Mouse (Mus musculus): ENCODE measurements around the gene Lrrc8b. TPM values are rescaled to one million over a fixed set of nuclear protein-coding genes. Genes with fewer than 3 reads are reported as not detected.
A peak's percentile ranks its signal among the peaks of the same experiment; 100 is the strongest.

Gene Lrrc8b
- total and polyA plus RNA-seq, 3 experiments: 7.4 to 14.0 TPM; not detected in 1

- H3K27ac ChIP-seq (ENCODE audit: control insufficient read depth, low read depth, low read length): peak overlapping the region; percentile 89
- peaks cover 16 to 32% of the 10 kb centered on the region in 2 experiments for H3K4me1 ChIP-seq (ENCODE audit: control insufficient read depth in 1 of 2, insufficient read depth in 2 of 2, low read length in 2 of 2)
- no peaks in the 10 kb centered on the region for H3K9me3 ChIP-seq (replicated peaks; ENCODE audit: insufficient read depth, low read length)
- H3K36me3 ChIP-seq (ENCODE audit: control insufficient read depth in 1 of 2, insufficient read depth in 2 of 2, low read length in 2 of 2): peaks cover 0 to 23% of the 10 kb centered on the region in 2 experiments; a peak in 2 of 4 replicates
- H3K4me3 ChIP-seq (ENCODE audit: control insufficient read depth in 1 of 2, insufficient read depth in 1 of 2, low read depth in 2 of 2, low read length in 2 of 2): peak overlapping the region; percentile 18 to 50; a peak in 3 of 4 replicates
- no peaks in the 10 kb centered on the region for H3K27me3 ChIP-seq (ENCODE audit: control insufficient read depth in 1 of 2, insufficient read depth in 2 of 2, low read length in 2 of 2)
- H3K79me2 ChIP-seq (ENCODE audit: control insufficient read depth, insufficient read depth, low read length, poor library complexity): no peaks in the 10 kb centered on the region
- peak overlapping the region; percentile 52 for H3K9ac ChIP-seq (ENCODE audit: control insufficient read depth, low read depth, low read length, poor library complexity, severe bottlenecking)
- DNase-seq (ENCODE audit: low read depth, low spot score): peak; percentile 97
- no peak for TF ChIP-seq RAD21 (IDR thresholded peaks at IDR 0.05; ENCODE audit: low read depth, low read length)
- no peak for TF ChIP-seq CHD1 (IDR thresholded peaks at IDR 0.05; ENCODE audit: low read depth, low read length)
- no peak for TF ChIP-seq E2F4 (IDR thresholded peaks at IDR 0.05; ENCODE audit: borderline replicate concordance, low read depth, low read length)
- no peak for TF ChIP-seq SMC3 (IDR thresholded peaks at IDR 0.05; ENCODE audit: low read depth, low read length)
- TF ChIP-seq TBP (IDR thresholded peaks at IDR 0.05; ENCODE audit: low read depth, low read length): peak; percentile 86
- no peak for TF ChIP-seq POLR2AphosphoS5 (IDR thresholded peaks at IDR 0.05; ENCODE audit: borderline replicate concordance, low read depth, low read length)
- no peak for TF ChIP-seq CHD2 (IDR thresholded peaks at IDR 0.05; ENCODE audit: low read length)
- TF ChIP-seq BHLHE40 (IDR thresholded peaks at IDR 0.05; ENCODE audit: borderline replicate concordance, low read depth, low read length): no peak
- TF ChIP-seq MAFK (IDR thresholded peaks at IDR 0.05; ENCODE audit: borderline replicate concordance, low read depth, low read length): no peak
- TF ChIP-seq ETS1 (IDR thresholded peaks at IDR 0.05; ENCODE audit: low read depth, low read length): peak; percentile 53; the same call in 1 of the 2 replicates
- TF ChIP-seq NELFE (IDR thresholded peaks at IDR 0.05; ENCODE audit: low read depth, low read length): peak; percentile 51; the same call in 1 of the 2 replicates
- no peak for TF ChIP-seq JUND (IDR thresholded peaks at IDR 0.05; ENCODE audit: low read depth, low read length)
- TF ChIP-seq MXI1 (IDR thresholded peaks at IDR 0.05; ENCODE audit: low read depth, low read length): no peak
- peak in 1 of 2 experiments; percentile 24; a peak in 1 of 4 replicates for TF ChIP-seq EP300 (IDR thresholded peaks at IDR 0.05; ENCODE audit: low read depth in 1 of 2, low read length in 2 of 2)
- no peak for TF ChIP-seq UBTF (IDR thresholded peaks at IDR 0.05; ENCODE audit: borderline replicate concordance, insufficient read depth, low read depth, low read length)
- no peak for TF ChIP-seq RCOR1 (IDR thresholded peaks at IDR 0.05; ENCODE audit: low read depth, low read length)
- peak; percentile 33; the same call in 1 of the 2 replicates for TF ChIP-seq POLR2AphosphoS2 (IDR thresholded peaks at IDR 0.05; ENCODE audit: low read length)
- no peak for TF ChIP-seq MEF2A (IDR thresholded peaks at IDR 0.05; ENCODE audit: extremely low read depth, insufficient replicate concordance, low read depth, low read length, poor library complexity, severe bottlenecking)
- no peak for TF ChIP-seq GABPA (IDR thresholded peaks at IDR 0.05; ENCODE audit: low read depth, low read length)
- no peak for TF ChIP-seq USF2 (IDR thresholded peaks at IDR 0.05; ENCODE audit: borderline replicate concordance in 1 of 2, insufficient read depth in 1 of 2, low read depth in 1 of 2, low read length in 2 of 2)
- TF ChIP-seq ZMIZ1 (IDR thresholded peaks at IDR 0.05; ENCODE audit: low read depth, low read length): no peak
- no peak for TF ChIP-seq USF1 (IDR thresholded peaks at IDR 0.05; ENCODE audit: low read depth, low read length)
- TF ChIP-seq GATA1 (IDR thresholded peaks at IDR 0.05; ENCODE audit: low read depth, low read length): peak; percentile 87
- TF ChIP-seq NRF1 (IDR thresholded peaks at IDR 0.05; ENCODE audit: insufficient read depth, low read depth, low read length, poor library complexity, severe bottlenecking): no peak
- no peak for TF ChIP-seq CTCF (IDR thresholded peaks at IDR 0.05 in 2 of 3, conservative IDR thresholded peaks at IDR 0.05 in 1 of 3; ENCODE audit: control insufficient read depth in 1 of 3, insufficient read depth in 1 of 3, low read depth in 2 of 3, low read length in 3 of 3, poor library complexity in 1 of 3, severe bottlenecking in 1 of 3)
- TF ChIP-seq POLR2A (IDR thresholded peaks at IDR 0.05; ENCODE audit: control insufficient read depth in 1 of 2, insufficient read depth in 1 of 2, low read depth in 1 of 2, low read length in 2 of 2, poor library complexity in 1 of 2): peak in 1 of 2 experiments; percentile 76; a peak in 2 of 4 replicates
- no peak for TF ChIP-seq MAX (IDR thresholded peaks at IDR 0.05; ENCODE audit: low read length)
- peak; percentile 40 for TF ChIP-seq TCF12 (IDR thresholded peaks at IDR 0.05; ENCODE audit: low read depth, low read length)
- no peak for TF ChIP-seq MYB (IDR thresholded peaks at IDR 0.05; ENCODE audit: low read depth, low read length)
- TF ChIP-seq SIN3A (IDR thresholded peaks at IDR 0.05; ENCODE audit: low read length): no peak; the same call in 1 of the 2 replicates
- TF ChIP-seq ZC3H11A (IDR thresholded peaks at IDR 0.05; ENCODE audit: low read depth, low read length): no peak
- 0 out of 2 replicates have a peak, but pooled peaks have one; percentile 29 for TF ChIP-seq MYC (IDR thresholded peaks at IDR 0.05; ENCODE audit: low read depth, low read length)
- 0 out of 2 replicates have a peak, but pooled peaks have one; percentile 54 for TF ChIP-seq ELF1 (IDR thresholded peaks at IDR 0.05; ENCODE audit: low read depth, low read length)
- no peak for TF ChIP-seq TAL1 (IDR thresholded peaks at IDR 0.05; ENCODE audit: low read length)
- no peak for TF ChIP-seq ZKSCAN1 (IDR thresholded peaks at IDR 0.05; ENCODE audit: low read depth, low read length)
- peak; percentile 67; the same call in 1 of the 2 replicates for TF ChIP-seq HCFC1 (IDR thresholded peaks at IDR 0.05; ENCODE audit: low read depth, low read length)
- no peak for TF ChIP-seq KAT2A (conservative IDR thresholded peaks at IDR 0.05; ENCODE audit: low read depth, low read length)
These were observed 6.5 kb upstream of the Lrrc8b start for GRCm38 (mm10) chr5:105409092-105409491.
